Mouse (Mus musculus): ENCODE data around the gene Elmo1. TPM values are rescaled to one million over a fixed set of nuclear protein-coding genes. Genes with fewer than 3 reads are reported as not detected.

Elmo1 gene
- total and polyA plus RNA-seq, 3 experiments, result 23.1 to 50.2 (median 32.2) TPM

GRCm38 (mm10) chr13:20511026-20511425, 420.6 kb downstream of the Elmo1 start:
- no peak for TF ChIP-seq CHD2 (IDR thresholded peaks at IDR 0.05; ENCODE audit: low read length)
- no peak for TF ChIP-seq CHD1 (IDR thresholded peaks at IDR 0.05; ENCODE audit: low read depth, low read length)
- TF ChIP-seq KAT2A (IDR thresholded peaks at IDR 0.05; ENCODE audit: insufficient replicate concordance, low read length), result no peak
- TF ChIP-seq ELF1 (IDR thresholded peaks at IDR 0.05; ENCODE audit: low read depth, low read length), result no peak
- no peak for TF ChIP-seq PAX5 (IDR thresholded peaks at IDR 0.05; ENCODE audit: low read length)
- TF ChIP-seq USF1 (IDR thresholded peaks at IDR 0.05; ENCODE audit: low read depth, low read length), result no peak
- TF ChIP-seq E2F4 (IDR thresholded peaks at IDR 0.05; ENCODE audit: insufficient replicate concordance, low read depth, low read length), result no peak
- no peak for TF ChIP-seq GABPA (IDR thresholded peaks at IDR 0.05; ENCODE audit: insufficient replicate concordance, low read depth, low read length)
- no peak for TF ChIP-seq SIN3A (IDR thresholded peaks at IDR 0.05; ENCODE audit: low read length)
- no peak for TF ChIP-seq MAX (IDR thresholded peaks at IDR 0.05; ENCODE audit: low read length)
- TF ChIP-seq TBP (conservative IDR thresholded peaks at IDR 0.05; ENCODE audit: low read depth, low read length), result no peak
- no peak for TF ChIP-seq MYC (IDR thresholded peaks at IDR 0.05; ENCODE audit: low read depth, low read length)
- TF ChIP-seq RAD21 (IDR thresholded peaks at IDR 0.05; ENCODE audit: low read depth, low read length), result no peak
- no peak for TF ChIP-seq JUND (conservative IDR thresholded peaks at IDR 0.05; ENCODE audit: low read depth, low read length)
- TF ChIP-seq IRF4 (IDR thresholded peaks at IDR 0.05; ENCODE audit: low read depth, low read length), result no peak
- Histone ChIP-seq H3K9me3 (replicated peaks; ENCODE audit: low read length) (no peaks in the 10 kb centered on the region), H3K4me3 (replicated peaks in 1 of 3; ENCODE audit: low read depth in 2 of 3, low read length in 2 of 3, poor library complexity in 1 of 3) (no peak overlapping the region), H3K27me3 (replicated peaks) (no peaks in the 10 kb centered on the region), H3K4me1 (ENCODE audit: control insufficient read depth in 1 of 2, insufficient read depth in 2 of 2) (peaks cover 5 to 14% of the 10 kb centered on the region in 2 experiments; a peak in 3 of 4 replicates), H3K27ac (ENCODE audit: insufficient read depth, low read depth) (no peak overlapping the region), H3K4me2 (ENCODE audit: insufficient read depth, low read depth, poor library complexity, severe bottlenecking) (no peak overlapping the region), H3K79me2 (replicated peaks; ENCODE audit: control insufficient read depth, extremely low read depth, insufficient read depth, poor library complexity, severe bottlenecking) (no peaks in the 10 kb centered on the region), H3K36me3 (replicated peaks in 1 of 2; ENCODE audit: control insufficient read depth in 1 of 2, insufficient read depth in 1 of 2, low read length in 1 of 2) (peaks cover 2 to 37% of the 10 kb centered on the region in 2 experiments), H3K9ac (ENCODE audit: insufficient read depth, low read depth) (no peak overlapping the region)
- in situ Hi-C loops (cut with MboI; ENCODE audit: low pct_ligation_motif_present, low pct_unique_long_range_greater_than_20kb, low sequenced_read_pairs) (no loop called here), dilution Hi-C loops (cut with MboI; ENCODE audit: extremely low pct_ligation_motif_present, extremely low pct_unique_long_range_greater_than_20kb, low sequenced_read_pairs) (no loop called here)
- DNase-seq (ENCODE audit: extremely low read depth), result no peak

DNA sequence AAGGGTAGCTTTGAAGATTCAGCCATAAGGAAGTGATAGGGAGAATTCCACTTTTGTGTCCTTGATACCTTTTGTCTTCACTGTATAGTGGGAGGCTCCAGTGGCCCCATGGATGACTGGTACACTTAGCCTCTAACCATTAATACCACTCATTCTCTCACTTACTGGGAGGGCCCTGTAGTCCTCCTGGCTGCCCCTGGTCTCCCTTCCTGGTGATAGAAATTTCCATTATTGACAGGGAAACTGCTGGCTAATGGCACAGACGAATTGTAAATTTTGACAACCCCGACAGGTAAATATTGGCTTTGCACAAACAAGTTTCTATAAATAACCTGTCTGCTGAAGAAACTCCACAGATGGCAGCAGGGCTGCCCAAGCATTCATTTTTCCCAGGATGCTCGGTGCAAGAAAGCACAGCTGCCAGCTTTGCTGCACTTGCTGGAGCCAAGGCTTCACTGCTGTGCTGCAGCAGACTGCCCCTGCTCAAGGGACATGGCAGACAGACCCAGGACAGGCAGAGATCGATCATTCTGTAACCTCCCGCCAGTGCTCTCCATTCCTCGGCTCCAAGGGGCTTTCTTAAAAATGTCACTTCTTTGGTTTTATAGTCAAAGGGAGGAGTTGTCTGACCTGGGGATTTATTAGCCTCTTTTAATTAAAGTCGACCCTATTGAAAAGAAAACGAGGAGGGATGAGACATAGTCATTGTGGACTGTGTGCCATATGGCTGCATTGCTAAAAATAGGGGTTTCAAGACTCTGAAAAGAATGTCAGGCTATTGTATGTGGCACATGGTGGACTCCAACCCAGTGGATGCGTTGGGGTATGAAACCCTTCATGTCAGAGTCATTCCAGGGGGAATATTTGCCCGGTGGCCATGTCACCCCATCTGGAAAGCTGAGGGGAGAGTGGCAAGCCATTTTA, 422.2 kb downstream of the Elmo1 start:
- Histone ChIP-seq H3K36me3 (replicated peaks in 1 of 2; ENCODE audit: control insufficient read depth in 1 of 2, insufficient read depth in 1 of 2, low read length in 1 of 2) (peaks cover 2 to 43% of the 10 kb centered on the region in 2 experiments), H3K4me2 (ENCODE audit: insufficient read depth, low read depth, poor library complexity, severe bottlenecking) (no peak overlapping the region), H3K9ac (ENCODE audit: insufficient read depth, low read depth) (no peak overlapping the region), H3K4me1 (ENCODE audit: control insufficient read depth in 1 of 2, insufficient read depth in 2 of 2) (peaks cover 5 to 10% of the 10 kb centered on the region in 2 experiments; a peak in 3 of 4 replicates), H3K27me3 (replicated peaks) (no peaks in the 10 kb centered on the region), H3K4me3 (replicated peaks in 1 of 3; ENCODE audit: low read depth in 2 of 3, low read length in 2 of 3, poor library complexity in 1 of 3) (no peak overlapping the region), H3K27ac (ENCODE audit: insufficient read depth, low read depth) (no peak overlapping the region), H3K9me3 (replicated peaks; ENCODE audit: low read length) (no peaks in the 10 kb centered on the region), H3K79me2 (replicated peaks; ENCODE audit: control insufficient read depth, extremely low read depth, insufficient read depth, poor library complexity, severe bottlenecking) (no peaks in the 10 kb centered on the region)
- dilution Hi-C loops (cut with MboI; ENCODE audit: extremely low pct_ligation_motif_present, extremely low pct_unique_long_range_greater_than_20kb, low sequenced_read_pairs) (no loop called here), in situ Hi-C loops (cut with MboI; ENCODE audit: low pct_ligation_motif_present, low pct_unique_long_range_greater_than_20kb, low sequenced_read_pairs) (no loop called here)
- DNase-seq (ENCODE audit: extremely low read depth), result no peak
- no peak for TF ChIP-seq JUN (IDR thresholded peaks at IDR 0.05; ENCODE audit: insufficient read depth, low read depth, low read length)
- no peak for TF ChIP-seq ZMIZ1 (IDR thresholded peaks at IDR 0.05; ENCODE audit: low read depth, low read length)
- TF ChIP-seq MAZ (IDR thresholded peaks at IDR 0.05; ENCODE audit: low read depth, low read length), result no peak
- TF ChIP-seq SIN3A (IDR thresholded peaks at IDR 0.05; ENCODE audit: low read length), result no peak
- no peak for TF ChIP-seq SMC3 (IDR thresholded peaks at IDR 0.05; ENCODE audit: low read depth, low read length)
- TF ChIP-seq GABPA (IDR thresholded peaks at IDR 0.05; ENCODE audit: insufficient replicate concordance, low read depth, low read length), result no peak
- no peak for TF ChIP-seq MAFK (IDR thresholded peaks at IDR 0.05; ENCODE audit: insufficient replicate concordance, low read length)
